Comparison of ENCODE assay signal across 8 mouse cellular contexts in the genomic region with DNA sequence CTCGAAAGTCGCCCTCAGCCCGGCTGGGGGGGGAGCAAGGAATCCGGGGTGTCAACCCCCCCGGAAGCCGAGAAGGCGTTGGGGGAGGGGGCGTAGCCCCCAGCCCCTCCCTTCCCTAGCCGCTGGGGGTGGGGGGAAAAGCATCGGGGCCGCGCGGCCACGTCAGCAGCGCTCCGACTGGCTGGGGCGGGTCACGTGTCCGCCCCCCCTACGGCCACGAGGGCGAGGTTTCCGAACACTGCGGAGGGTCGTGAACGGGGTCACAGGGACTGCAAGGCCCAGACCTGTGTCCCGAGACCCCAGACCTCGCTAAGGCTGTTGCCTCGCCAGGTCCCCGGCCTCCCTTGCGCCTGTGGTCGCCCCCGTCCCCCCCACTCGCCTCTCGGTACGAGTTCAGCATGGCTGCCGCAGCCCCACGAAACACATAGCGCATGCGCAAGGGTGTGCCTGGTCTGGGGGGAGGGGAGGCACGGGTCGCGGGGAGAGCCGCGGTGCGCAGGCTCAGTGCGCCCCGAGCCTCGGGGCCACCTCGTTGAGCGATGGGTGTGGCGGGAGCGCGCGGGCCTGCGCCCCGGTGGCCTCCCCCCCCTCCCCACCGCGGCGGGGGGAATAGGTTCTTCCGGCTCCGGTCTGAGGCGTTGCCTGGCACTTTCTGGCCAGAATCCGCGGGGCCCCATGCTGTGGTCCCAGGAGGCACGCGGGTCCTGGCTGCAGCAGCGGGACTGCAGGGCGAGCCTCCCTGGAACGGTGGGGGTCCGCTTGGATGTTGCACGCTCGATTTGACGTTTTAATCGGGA. TPM values are rescaled to one million over a fixed set of nuclear protein-coding genes. Genes with fewer than 3 reads are reported as not detected.
DNase-seq lines count a peak whose midpoint lies in the region; ATAC-seq lines count a peak whose summit lies in the region.

A gene (minus strand): TSS at position 447 of the 797 bp plus-strand sequence.

- peaks cover 19% of the 10 kb centered on the region for H3K4me1 ChIP-seq in hindbrain, embryonic 12.5 days

- WGBS in hindbrain, embryonic 12.5 days, result 1% methylated on average over 48 of the region's 75 CpGs

- peak within 1 kb of the TSS; percentile 99 for H3K4me3 ChIP-seq in hindbrain, embryonic 12.5 days

- H3K36me3 ChIP-seq in hindbrain, embryonic 12.5 days, result peaks cover 13% of the 10 kb centered on the region

- peak; percentile 95 for DNase-seq in R1 (ENCODE audit: low read depth, low spot score)
- peak; percentile 98 to 99 for DNase-seq in cerebellum, postnatal 14 days
- DNase-seq in frontal cortex, postnatal 14 days (ENCODE audit: low spot score in 2 of 2), result peak; percentile 92 to 96
- peak; percentile 97 to 99 for DNase-seq in layer of hippocampus, postnatal 14 days (ENCODE audit: low spot score in 2 of 2)
- DNase-seq in lung, postnatal 10 days, result peak; percentile 98
- DNase-seq in ovary, postnatal 14 days (ENCODE audit: low spot score), result peak; percentile 95
- peak; percentile 98 to 99 for DNase-seq in thymus, postnatal 10 days (ENCODE audit: low spot score in 2 of 2)

- no peaks in the 10 kb centered on the region for H3K9me3 ChIP-seq in hindbrain, embryonic 12.5 days (replicated peaks)

- H3K4me2 ChIP-seq in hindbrain, embryonic 12.5 days (replicated peaks), result peak within 1 kb of the TSS; percentile 98

- peak; percentile 51 for ATAC-seq in hindbrain, embryonic 12.5 days (ENCODE audit: low FRiP score)

- peak within 1 kb of the TSS; percentile 91 for H3K9ac ChIP-seq in hindbrain, embryonic 12.5 days

- peak within 1 kb of the TSS; percentile 100 for H3K27ac ChIP-seq in hindbrain, embryonic 12.5 days

- no peaks in the 10 kb centered on the region for H3K27me3 ChIP-seq in hindbrain, embryonic 12.5 days

RNA-seq across cellular contexts. Expression of the gene that starts here (rescaled TPM):
- 137 and 151 TPM in 2 replicates for polyA plus RNA-seq in hindbrain, embryonic 12.5 days (2016; fragmentation: Nextera tagmentation; extraction: Ambion mirVana)
- total RNA-seq in layer of hippocampus, postnatal 14 days (2021), result 100 to 1,000 TPM; 248 to 278 TPM

Comparison
In these comparisons a context has a peak if more than half of its experiments do, and no peak if none do; other contexts are left out.
1. Peak in every context shown above with its lines: DNase-seq, ATAC-seq, H3K4me3 ChIP-seq and H3K27ac ChIP-seq.